Mouse (Mus musculus) brown adipose tissue, adult 24 weeks (tissue): ENCODE results near the gene Whrn. TPM values are rescaled to one million over a fixed set of nuclear protein-coding genes. Genes with fewer than 3 reads are reported as not detected.

Source experiments
- H3K27ac ChIP-seq: fragments of 200-500 bp; replicated peaks from 2 replicates; pipeline ENCODE4 v1.5.1; 2012; ENCODE audit warnings: low read depth, mild to moderate bottlenecking, low read length
- H3K4me1 ChIP-seq: fragments of 200-500 bp; 2 replicates; pipeline ENCODE4 v1.6.1; 2012; ENCODE audit warnings: low read length, mixed read lengths; ENCODE audit not compliant: control insufficient read depth, insufficient read depth, insufficient read length
- H3K4me3 ChIP-seq: fragments of 200-500 bp; 2 replicates; pipeline ENCODE4 v1.5.1; 2012; ENCODE audit warnings: low read depth, mild to moderate bottlenecking, low read length, moderate library complexity; ENCODE audit not compliant: insufficient read depth
- polyA plus RNA-seq: library from polyadenylated mRNA; stranded (reverse); fragments of >200 nt; gene quantifications from 2 replicates; pipeline ENCODE4 v1.2.4, GENCODE M21; 2012; ENCODE audit not compliant: missing spikeins, insufficient read depth, insufficient read length

The Whrn gene
- polyA plus RNA-seq, 1 experiment = 2.9 TPM

- Histone ChIP-seq H3K27ac (peak overlapping the region; percentile 78), H3K4me3 (0 out of 2 replicates have a peak overlapping the region, but pooled peaks have one; percentile 21), H3K4me1 (peaks cover 24% of the 10 kb centered on the region)
Observed at GRCm38 (mm10) chr4:63399691-63400270, 96.0 kb downstream of the Whrn start.

- 0 out of 2 replicates have a peak overlapping the region, but pooled peaks have one; percentile 11 for H3K4me3 ChIP-seq
- peaks cover 24% of the 10 kb centered on the region for H3K4me1 ChIP-seq
- peak overlapping the region; percentile 78 for H3K27ac ChIP-seq
Observed at GRCm38 (mm10) chr4:63398854-63399609, 96.8 kb downstream of the Whrn start.

DNA sequence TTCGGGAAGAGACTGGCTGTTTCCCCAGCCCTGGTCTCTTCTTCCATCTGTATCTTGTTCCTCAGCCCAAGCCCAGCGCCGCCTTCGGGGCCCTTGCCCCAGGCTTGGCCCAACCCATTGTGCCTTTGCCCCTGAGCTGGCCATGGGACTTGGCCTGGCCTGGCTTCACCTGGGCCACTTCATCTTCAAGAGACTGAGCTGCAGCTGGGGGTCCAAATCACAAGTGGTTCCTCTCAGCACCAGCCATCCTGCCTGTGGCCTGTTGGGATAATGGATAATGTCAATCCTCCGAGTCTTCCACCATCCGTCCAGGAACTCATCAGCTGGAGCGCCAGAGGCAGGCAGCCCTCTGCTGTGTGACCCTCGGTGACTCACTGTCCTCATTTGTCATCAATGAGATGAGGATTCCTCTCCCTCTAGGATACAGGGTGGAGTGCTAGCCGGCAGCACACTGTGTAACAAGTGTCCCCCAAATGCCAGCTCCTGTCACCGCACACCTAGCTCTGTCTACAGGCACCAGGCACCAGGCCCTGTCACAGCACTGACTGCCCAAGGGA lies 97.7 kb downstream of the Whrn start:
- no peak overlapping the region for H3K4me3 ChIP-seq
- H3K27ac ChIP-seq = no peak overlapping the region
- peaks cover 24% of the 10 kb centered on the region for H3K4me1 ChIP-seq

GRCm38 (mm10) chr4:63391322-63391721 lies 104.5 kb downstream of the Whrn start:
- Histone ChIP-seq H3K4me3 (no peak overlapping the region), H3K4me1 (0 out of 2 replicates have a peak, but pooled peaks cover 2% of the 10 kb centered on the region), H3K27ac (no peak overlapping the region)

DNA sequence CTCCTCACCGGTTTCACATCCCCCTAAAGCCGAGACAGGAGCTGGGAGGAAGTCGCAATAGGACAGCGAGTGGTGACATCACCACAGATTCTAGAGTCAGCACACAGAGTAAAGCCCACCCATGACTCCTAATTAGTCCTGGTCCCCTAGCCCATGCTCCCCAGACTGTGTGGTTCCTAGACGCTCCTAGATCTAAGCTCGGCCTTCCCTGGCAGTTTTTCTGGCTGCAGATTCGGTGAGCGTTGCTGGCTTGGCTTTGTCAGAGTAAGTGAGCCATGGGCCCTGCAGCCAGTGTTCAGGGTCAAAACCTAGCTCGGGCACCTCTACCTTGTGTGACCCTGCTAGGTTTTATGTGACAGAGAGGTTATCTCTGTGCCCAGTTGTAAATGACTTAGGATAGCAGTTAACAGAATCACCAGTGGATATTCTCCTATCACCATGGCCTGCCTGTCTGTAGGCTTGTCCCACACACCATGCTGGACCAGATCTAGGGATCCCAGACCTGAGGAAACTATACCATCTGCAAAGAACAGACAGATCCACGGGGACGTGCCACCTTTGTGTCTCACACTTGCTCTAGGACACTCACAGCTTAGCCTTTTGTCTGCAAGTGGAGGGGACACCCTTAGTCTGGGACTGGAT lies 105.8 kb downstream of the Whrn start:
- Histone ChIP-seq H3K4me3 (no peak overlapping the region), H3K27ac (no peak overlapping the region), H3K4me1 (peaks cover 2% of the 10 kb centered on the region; the same call in 1 of the 2 replicates)

- Histone ChIP-seq H3K4me1 (peaks cover 2% of the 10 kb centered on the region; the same call in 1 of the 2 replicates), H3K27ac (no peak overlapping the region), H3K4me3 (no peak overlapping the region)
Observed at GRCm38 (mm10) chr4:63389121-63389886, 106.5 kb downstream of the Whrn start.

DNA sequence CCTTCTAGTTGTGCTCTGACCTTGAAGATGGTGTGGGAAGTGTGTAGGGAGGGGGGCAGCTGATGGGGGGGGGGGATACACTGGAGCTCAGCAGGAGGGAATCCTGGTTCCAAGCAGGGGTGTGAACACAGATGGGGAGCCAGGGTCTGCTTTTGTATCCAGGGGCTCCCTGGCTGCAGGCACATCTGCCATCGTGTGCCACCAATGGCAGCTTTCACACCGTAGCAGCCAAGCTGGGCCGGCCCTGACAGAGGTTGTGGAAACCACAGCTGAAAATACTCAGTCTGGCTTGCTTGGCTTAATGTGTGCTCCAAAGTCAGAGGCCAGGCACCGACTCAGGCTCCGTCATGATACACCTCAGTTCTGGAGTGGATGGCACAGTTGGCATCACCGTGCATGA lies 107.8 kb downstream of the Whrn start:
- no peak overlapping the region for H3K4me3 ChIP-seq

DNA sequence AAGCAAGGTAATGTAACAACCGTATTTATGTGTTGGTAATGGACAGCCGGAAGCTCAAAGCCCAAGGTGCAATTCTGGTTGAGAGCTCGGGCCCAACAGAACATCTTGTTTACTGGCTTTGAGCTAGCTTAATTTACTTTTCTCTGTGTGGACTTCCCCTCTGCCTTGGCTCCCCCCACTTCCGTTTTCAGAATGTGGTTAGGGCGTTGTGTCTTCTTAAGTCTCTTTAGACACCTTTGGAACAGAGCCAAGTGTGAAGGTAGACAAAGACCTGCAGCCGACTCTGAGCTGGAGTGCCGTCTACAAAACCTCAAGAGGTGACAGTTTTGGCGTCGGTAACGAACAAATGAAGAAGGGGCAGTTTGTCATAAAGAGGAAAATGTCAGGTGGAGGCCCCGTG lies 110.0 kb downstream of the Whrn start:
- H3K4me3 ChIP-seq = no peak overlapping the region
- H3K27ac ChIP-seq = 0 out of 2 replicates have a peak overlapping the region, but pooled peaks have one; percentile 10
- H3K4me1 ChIP-seq = no peaks in the 10 kb centered on the region; the same call in 1 of the 2 replicates

More for the DNA sequence above, 107.8 kb downstream of the Whrn start:
- H3K27ac ChIP-seq = no peak overlapping the region
- peaks cover 2% of the 10 kb centered on the region; the same call in 1 of the 2 replicates for H3K4me1 ChIP-seq

- peak overlapping the region; percentile 10; the same call in 1 of the 2 replicates for H3K27ac ChIP-seq
- no peak overlapping the region for H3K4me3 ChIP-seq
- H3K4me1 ChIP-seq = no peaks in the 10 kb centered on the region; the same call in 1 of the 2 replicates
Observed at GRCm38 (mm10) chr4:63385253-63385652, 110.5 kb downstream of the Whrn start.

GRCm38 (mm10) chr4:63384262-63384661 lies 111.5 kb downstream of the Whrn start:
- Histone ChIP-seq H3K4me1 (no peaks in the 10 kb centered on the region; the same call in 1 of the 2 replicates), H3K4me3 (no peak overlapping the region), H3K27ac (no peak overlapping the region)

DNA sequence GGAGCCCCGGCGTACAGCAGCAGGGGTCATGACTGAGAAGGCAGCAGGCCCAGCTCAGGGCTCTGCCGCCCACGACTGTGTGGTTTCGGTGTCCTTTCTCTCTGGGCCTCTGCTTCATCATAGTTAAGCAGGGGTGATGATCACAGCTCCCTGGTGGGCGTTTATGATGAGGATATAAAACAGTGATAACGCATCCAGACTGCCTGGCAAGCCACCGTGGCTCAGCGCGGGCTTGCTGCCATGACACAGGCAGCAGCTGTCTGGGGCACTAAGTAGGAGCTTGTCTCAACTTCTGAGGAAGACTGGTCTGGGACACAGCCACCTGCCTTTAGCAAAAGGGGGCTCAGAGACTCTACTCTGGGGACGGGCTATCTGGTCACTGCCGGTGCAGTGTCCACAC lies 112.3 kb downstream of the Whrn start:
- no peak overlapping the region for H3K27ac ChIP-seq
- no peaks in the 10 kb centered on the region; the same call in 1 of the 2 replicates for H3K4me1 ChIP-seq
- H3K4me3 ChIP-seq = no peak overlapping the region

DNA sequence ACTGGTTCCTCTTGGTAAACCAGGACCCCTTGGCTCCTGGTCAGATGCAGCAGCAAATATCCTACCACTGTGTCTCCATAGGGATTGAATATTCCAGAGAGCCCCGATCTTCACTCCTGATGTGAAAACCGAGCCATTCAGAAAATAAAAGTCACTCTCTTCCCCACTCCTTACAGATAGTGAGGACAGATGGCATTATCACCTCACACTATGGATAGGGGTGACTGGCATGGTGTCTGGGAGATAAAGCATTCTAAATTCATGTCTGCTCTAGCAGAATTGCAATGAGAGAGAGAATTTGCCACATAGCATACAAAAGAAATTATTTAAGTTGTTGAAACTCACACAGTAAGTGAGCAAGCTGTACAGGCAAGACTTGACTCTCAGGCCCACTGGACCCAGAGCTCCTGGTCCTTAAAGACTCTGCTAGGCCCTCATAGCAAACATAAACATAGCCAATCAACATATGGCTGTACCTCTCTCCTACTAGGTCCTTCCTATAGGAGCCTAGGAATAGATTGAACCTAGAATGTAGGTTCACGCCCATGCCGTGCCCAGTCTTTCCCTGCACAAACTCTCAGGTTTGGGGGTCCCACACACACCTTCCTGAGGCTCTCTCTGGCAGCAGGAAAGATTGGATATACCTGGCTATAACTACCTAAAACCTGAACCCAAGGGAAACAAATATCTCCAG lies 113.0 kb downstream of the Whrn start:
- Histone ChIP-seq H3K4me3 (no peak overlapping the region), H3K27ac (no peak overlapping the region), H3K4me1 (no peaks in the 10 kb centered on the region; the same call in 1 of the 2 replicates)

GRCm38 (mm10) chr4:63377483-63377882 lies 118.3 kb downstream of the Whrn start:
- Histone ChIP-seq H3K4me1 (no peaks in the 10 kb centered on the region), H3K27ac (no peak overlapping the region), H3K4me3 (no peak overlapping the region)

DNA sequence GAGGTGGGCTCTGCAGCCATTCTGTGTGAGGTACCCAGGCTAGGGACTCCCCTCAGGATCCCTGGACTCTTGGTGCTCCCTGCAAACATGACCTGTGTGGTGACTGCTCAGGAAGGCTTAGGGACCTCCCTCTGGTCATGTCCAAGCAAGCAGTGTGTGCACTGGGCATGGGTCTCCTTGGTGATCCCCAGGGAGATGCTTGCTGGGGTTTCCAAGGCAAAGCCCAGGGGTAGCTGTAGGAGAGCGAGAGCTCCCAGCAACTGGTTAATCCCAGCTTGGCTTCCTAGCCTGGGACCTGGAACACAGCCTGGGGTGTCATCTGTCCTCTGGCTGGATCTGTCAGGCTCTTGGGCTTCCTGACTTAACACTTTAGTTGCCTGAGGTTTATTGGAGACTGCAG lies 120.4 kb downstream of the Whrn start:
- Histone ChIP-seq H3K27ac (no peak overlapping the region), H3K4me3 (no peak overlapping the region), H3K4me1 (no peaks in the 10 kb centered on the region)
